Mouse (Mus musculus) G1E (cell line): ENCODE measurements around the gene Cyp2u1. TPM values are rescaled to one million over a fixed set of nuclear protein-coding genes. Genes with fewer than 3 reads are reported as not detected.
"Not testable (repeated sequence)": the region's sequence is repeated elsewhere in the genome, so short reads cannot be mapped to it uniquely, and the experiment has no call there.

Experiments
- ATAC-seq: 2 replicates; pipeline ENCODE4 v1.8.0; 2016; ENCODE audit warnings: mild to moderate bottlenecking; ENCODE audit not compliant: insufficient number of reproducible peaks, poor library complexity, low FRiP score, severe bottlenecking; ENCODE audit errors: extremely low read depth
- DNase-seq: peaks from one replicate; pipeline ENCODE4 v3.0.0; 2012; ENCODE audit warnings: low spot score
- H3K27me3 ChIP-seq: 2 replicates; pipeline ENCODE4 v1.6.1; 2012; ENCODE audit warnings: mild to moderate bottlenecking, low read length, inconsistent platforms; ENCODE audit not compliant: insufficient read depth
- H3K36me3 ChIP-seq: replicated peaks from 2 replicates; pipeline ENCODE3; 2012; ENCODE audit warnings: mild to moderate bottlenecking, inconsistent platforms
- H3K4me1 ChIP-seq: 2 replicates; pipeline ENCODE4 v1.6.1; 2012; ENCODE audit warnings: low read depth, low read length, inconsistent platforms, mixed read lengths; ENCODE audit not compliant: insufficient read depth
- H3K4me3 ChIP-seq: 2 replicates; pipeline ENCODE4 v1.5.1; 2012; ENCODE audit warnings: low read depth, mild to moderate bottlenecking, inconsistent platforms, low read length, moderate library complexity, mixed read lengths
- H3K9me3 ChIP-seq: replicated peaks from 2 replicates; pipeline ENCODE4 v1.6.1; 2012; ENCODE audit warnings: inconsistent platforms
- CTCF ChIP-seq: IDR thresholded peaks from 2 replicates; pipeline ENCODE4 v1.5.1; 2012; ENCODE audit warnings: low read depth, low read length, inconsistent platforms, mixed read lengths
- GATA1 ChIP-seq: IDR thresholded peaks from 2 replicates; pipeline ENCODE4 v1.6.1; 2012; ENCODE audit warnings: borderline replicate concordance, low read length, inconsistent platforms, mixed read lengths
- GATA2 ChIP-seq: IDR thresholded peaks from 2 replicates; pipeline ENCODE4 v1.6.1; 2012; ENCODE audit warnings: low read depth, low read length, inconsistent platforms, borderline replicate concordance
- POLR2AphosphoS5 ChIP-seq: IDR thresholded peaks from 2 replicates; pipeline ENCODE4 v1.6.1; 2012; ENCODE audit warnings: low read depth, low read length, inconsistent platforms; ENCODE audit not compliant: insufficient replicate concordance
- TAL1 ChIP-seq: conservative IDR thresholded peaks from 2 replicates; pipeline ENCODE4 v1.6.1; 2012; ENCODE audit warnings: low read depth, low read length, inconsistent platforms, mixed read lengths
- polyA plus RNA-seq: library from polyadenylated mRNA; stranded (reverse); fragments of >175 nt; gene quantifications from 2 replicates; pipeline ENCODE4 v1.2.3, GENCODE M21; 2012
- total RNA-seq, 2 experiments: library from RNA; stranded (forward) in 1 of 2; stranded (reverse) in 1 of 2; fragments of 200-1000 nt in 1 of 2; fragments of >200 nt in 1 of 2; fragmentation: Nextera tagmentation in 1 of 2; gene quantifications; 2 replicates each; pipeline ENCODE4 v1.2.3; 2014 to 2017

Cyp2u1 gene
- total and polyA plus RNA-seq, 3 experiments, result 0.05 TPM; not detected in 2

DNA sequence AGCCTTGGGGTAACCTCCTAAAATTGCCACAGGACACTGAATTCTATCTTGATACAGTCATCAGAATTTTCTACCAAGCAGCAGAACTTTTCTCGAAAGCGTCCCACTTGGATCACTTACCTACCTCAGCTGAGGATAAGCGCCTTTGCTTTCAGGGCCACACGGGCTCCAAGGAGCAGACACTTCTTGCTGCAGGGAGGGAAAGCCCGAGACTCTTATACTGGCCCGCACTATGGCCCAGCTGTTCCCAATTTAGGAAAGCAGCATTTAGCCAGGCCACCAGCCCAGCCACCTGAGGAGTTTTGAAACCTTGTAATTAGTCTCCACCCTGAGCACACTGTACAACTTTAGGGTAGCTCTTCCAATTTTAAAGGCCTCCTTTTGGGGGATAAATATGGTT is 40.3 kb upstream of the Cyp2u1 start:
- Histone ChIP-seq H3K9me3 (peaks cover 51% of the 10 kb centered on the region), H3K27me3 (no peaks in the 10 kb centered on the region), H3K4me3 (no peak overlapping the region), H3K36me3 (no peaks in the 10 kb centered on the region), H3K4me1 (no peaks in the 10 kb centered on the region)
- DNase-seq (no peak), ATAC-seq (no peak)
- TF ChIP-seq GATA1 (no peak), CTCF (no peak), TAL1 (no peak), GATA2 (no peak)

- no peak for DNase-seq
- Histone ChIP-seq H3K4me3 (no peak overlapping the region), H3K27me3 (no peaks in the 10 kb centered on the region), H3K9me3 (peaks cover 50% of the 10 kb centered on the region), H3K4me1 (no peaks in the 10 kb centered on the region), H3K36me3 (no peaks in the 10 kb centered on the region)
- no peak for TF ChIP-seq GATA1
- no peak for TF ChIP-seq GATA2
- TF ChIP-seq CTCF, result no peak
- TF ChIP-seq TAL1, result no peak
- TF ChIP-seq POLR2AphosphoS5, result no peak
- ATAC-seq, result no peak
Measured at GRCm38 (mm10) chr3:131340885-131341284, 37.9 kb upstream of the Cyp2u1 start.

GRCm38 (mm10) chr3:131339280-131339679 is 36.3 kb upstream of the Cyp2u1 start:
- ATAC-seq (no peak), DNase-seq (no peak)
- TF ChIP-seq POLR2AphosphoS5 (no peak), TAL1 (no peak), GATA1 (no peak), CTCF (no peak), GATA2 (no peak)
- no peaks in the 10 kb centered on the region for H3K27me3 ChIP-seq
- H3K4me1 ChIP-seq, result no peaks in the 10 kb centered on the region
- peaks cover 52% of the 10 kb centered on the region for H3K9me3 ChIP-seq
- no peaks in the 10 kb centered on the region for H3K36me3 ChIP-seq
- no peak overlapping the region for H3K4me3 ChIP-seq

GRCm38 (mm10) chr3:131337749-131338148 is 34.7 kb upstream of the Cyp2u1 start:
- H3K4me3 ChIP-seq, ATAC-seq, DNase-seq, H3K4me1 ChIP-seq, H3K36me3 ChIP-seq, H3K27me3 ChIP-seq: not testable (repeated sequence)
- peaks cover 54% of the 10 kb centered on the region for H3K9me3 ChIP-seq

DNA sequence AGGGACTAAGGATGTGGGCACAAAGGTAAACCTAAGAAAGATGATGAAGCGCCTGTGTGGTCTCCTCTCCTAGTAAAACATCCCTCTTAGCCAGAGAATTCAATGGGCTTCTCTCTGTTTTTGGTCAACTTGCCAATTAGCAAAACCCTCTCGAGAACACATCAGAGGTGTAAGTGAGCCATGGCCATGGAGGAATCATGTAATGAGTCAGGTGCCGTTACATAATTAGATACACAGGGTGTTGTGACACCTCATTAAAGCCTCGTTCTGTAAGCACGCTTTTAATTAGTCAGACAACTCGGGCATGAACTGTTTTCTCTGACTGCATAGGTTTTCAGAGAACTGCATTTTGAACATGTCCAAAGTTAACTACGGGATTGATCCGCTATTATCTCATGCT is 33.6 kb upstream of the Cyp2u1 start:
- peaks cover 53% of the 10 kb centered on the region for H3K9me3 ChIP-seq
- no peak overlapping the region for H3K4me3 ChIP-seq
- H3K4me1 ChIP-seq, result no peaks in the 10 kb centered on the region
- H3K27me3 ChIP-seq, result no peaks in the 10 kb centered on the region
- TF ChIP-seq CTCF, result no peak
- TF ChIP-seq GATA1, result no peak
- TF ChIP-seq POLR2AphosphoS5, result no peak
- no peak for TF ChIP-seq GATA2
- no peak for TF ChIP-seq TAL1
- ATAC-seq (no peak), DNase-seq (no peak)
- H3K36me3 ChIP-seq, result no peaks in the 10 kb centered on the region

DNA sequence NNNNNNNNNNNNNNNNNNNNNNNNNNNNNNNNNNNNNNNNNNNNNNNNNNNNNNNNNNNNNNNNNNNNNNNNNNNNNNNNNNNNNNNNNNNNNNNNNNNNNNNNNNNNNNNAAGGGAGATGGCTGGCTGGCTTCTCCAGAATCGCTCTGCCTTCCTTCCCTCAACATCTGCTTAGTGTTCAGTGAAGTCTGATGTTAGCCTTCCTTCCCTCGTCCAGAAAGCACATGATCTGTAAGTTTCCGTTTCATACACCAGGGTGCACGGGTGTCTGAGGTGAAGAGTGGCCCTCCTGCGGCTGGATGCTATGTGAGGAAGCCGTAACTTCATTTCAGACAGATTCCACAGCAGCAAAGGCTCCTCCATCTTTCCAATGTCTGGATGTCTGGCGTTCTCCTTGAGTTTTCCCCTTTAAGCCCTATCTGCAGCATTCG is 32.1 kb upstream of the Cyp2u1 start:
- ATAC-seq (no peak), DNase-seq (no peak)
- TF ChIP-seq GATA1, result no peak
- TF ChIP-seq TAL1, result no peak
- TF ChIP-seq GATA2, result no peak
- TF ChIP-seq CTCF, result no peak
- no peak for TF ChIP-seq POLR2AphosphoS5

GRCm38 (mm10) chr3:131327189-131327588 is 24.2 kb upstream of the Cyp2u1 start:
- Histone ChIP-seq H3K9me3 (peaks cover 53% of the 10 kb centered on the region), H3K4me3 (no peak overlapping the region), H3K4me1 (no peaks in the 10 kb centered on the region), H3K27me3 (no peaks in the 10 kb centered on the region), H3K36me3 (no peaks in the 10 kb centered on the region)
- ATAC-seq (no peak), DNase-seq (no peak)
- TF ChIP-seq CTCF (no peak), TAL1 (no peak), POLR2AphosphoS5 (no peak), GATA2 (no peak), GATA1 (no peak)

More for the DNA sequence above, 32.1 kb upstream of the Cyp2u1 start:
- no peaks in the 10 kb centered on the region for H3K4me1 ChIP-seq
- H3K27me3 ChIP-seq, result no peaks in the 10 kb centered on the region
- H3K36me3 ChIP-seq, result no peaks in the 10 kb centered on the region
- no peak overlapping the region for H3K4me3 ChIP-seq
- peaks cover 58% of the 10 kb centered on the region for H3K9me3 ChIP-seq
